Mouse (Mus musculus) brown adipose tissue, adult 24 weeks (tissue): ENCODE measurements around the gene A030005K14Rik. TPM values are rescaled to one million over a fixed set of nuclear protein-coding genes. Genes with fewer than 3 reads are reported as not detected.

Experiments used
- H3K27ac ChIP-seq: fragments of 200-500 bp; replicated peaks from 2 replicates; pipeline ENCODE4 v1.5.1; 2012; ENCODE audit warnings: low read depth, mild to moderate bottlenecking, low read length
- H3K4me1 ChIP-seq: fragments of 200-500 bp; 2 replicates; pipeline ENCODE4 v1.6.1; 2012; ENCODE audit warnings: low read length, mixed read lengths; ENCODE audit not compliant: control insufficient read depth, insufficient read depth, insufficient read length
- H3K4me3 ChIP-seq: fragments of 200-500 bp; 2 replicates; pipeline ENCODE4 v1.5.1; 2012; ENCODE audit warnings: low read depth, mild to moderate bottlenecking, low read length, moderate library complexity; ENCODE audit not compliant: insufficient read depth
- polyA plus RNA-seq: library from polyadenylated mRNA; stranded (reverse); fragments of >200 nt; gene quantifications from 2 replicates; pipeline ENCODE4 v1.2.4, GENCODE M21; 2012; ENCODE audit not compliant: missing spikeins, insufficient read depth, insufficient read length

Gene A030005K14Rik
- polyA plus RNA-seq, 1 experiment = not detected

DNA sequence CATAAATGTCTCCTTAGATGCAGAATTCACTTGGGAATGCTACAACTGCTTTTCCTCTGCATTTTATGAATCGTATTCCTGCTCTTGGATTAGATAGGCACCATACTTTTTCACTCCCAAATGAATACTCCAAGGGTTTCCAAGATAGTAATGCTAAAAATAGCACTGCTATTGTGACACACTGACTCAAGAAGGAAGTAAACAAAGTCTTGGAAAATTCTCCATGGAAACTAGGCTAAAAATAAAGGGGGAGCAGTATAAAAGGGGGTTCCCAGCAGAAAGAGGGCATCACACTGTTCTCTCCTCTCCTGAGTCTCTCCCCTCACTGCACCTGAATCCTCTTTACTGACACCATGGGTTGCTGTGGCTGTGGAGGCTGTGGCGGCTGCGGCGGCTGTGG, 1.5 kb upstream of the A030005K14Rik start, which contains the start of gene Krtap28-13:
Krtap28-13 (plus strand) TSS at position 288 of the 400 bp plus-strand sequence.
- H3K27ac ChIP-seq = no peak within 1 kb of the TSS

DNA sequence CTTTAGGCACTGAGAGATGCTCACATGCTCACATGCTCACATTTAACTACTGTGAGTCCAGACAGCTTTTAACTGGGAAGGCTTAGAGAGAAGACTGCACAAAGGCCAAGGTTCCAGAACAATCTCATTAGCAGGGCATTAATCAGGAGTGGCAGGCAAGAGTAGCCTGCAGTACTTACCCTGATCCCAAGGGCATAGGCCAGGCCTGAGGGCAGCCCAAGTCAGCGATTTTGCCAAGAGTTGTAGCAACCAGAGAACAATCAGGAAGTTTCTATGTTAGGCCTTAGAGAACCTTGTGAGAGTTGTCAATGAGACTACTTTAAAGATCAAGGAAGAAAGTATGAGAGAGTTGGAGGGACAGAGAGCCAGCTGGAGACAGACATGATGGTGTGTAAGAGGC, 697 bp downstream of the A030005K14Rik start:
- no peak overlapping the region for H3K27ac ChIP-seq
- H3K4me1 ChIP-seq = no peaks in the 10 kb centered on the region
- H3K4me3 ChIP-seq = no peak overlapping the region

More for the DNA sequence above, 1.5 kb upstream of the A030005K14Rik start, which contains the start of gene Krtap28-13:
- H3K4me1 ChIP-seq = no peaks in the 10 kb centered on the region
- H3K4me3 ChIP-seq = no peak within 1 kb of the TSS

DNA sequence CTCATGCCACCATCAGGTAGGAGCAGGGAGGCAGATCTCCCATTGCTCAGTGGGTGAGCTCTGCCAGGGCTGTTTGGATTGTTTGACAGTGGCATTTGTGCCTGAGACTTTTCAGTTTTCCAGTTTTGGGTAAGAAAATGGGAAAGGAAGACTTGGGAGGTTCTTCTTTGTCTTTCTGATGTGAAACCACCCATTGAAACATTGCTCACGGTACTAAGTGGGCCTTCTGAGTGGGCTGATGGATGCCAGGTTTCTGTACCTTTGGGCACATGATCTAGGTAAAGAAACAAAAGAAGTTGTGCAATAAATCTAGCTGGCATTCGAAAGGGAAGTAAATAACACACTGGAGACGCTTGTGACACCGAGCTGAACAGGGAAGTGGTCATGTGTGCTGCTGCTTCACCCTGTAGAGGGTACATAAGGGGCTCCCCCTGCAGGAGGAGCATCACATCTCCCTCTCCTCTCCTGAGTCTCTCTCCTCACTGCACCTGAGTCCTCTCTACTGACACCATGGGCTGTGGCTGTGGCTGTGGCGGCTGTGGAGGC, 14.2 kb downstream of the A030005K14Rik start, which contains the start of gene Gm47969:
Gm47969 (plus strand) TSS at position 51 of the 546 bp plus-strand sequence.
- Histone ChIP-seq H3K27ac (no peak within 1 kb of the TSS), H3K4me1 (no peaks in the 10 kb centered on the region), H3K4me3 (no peak within 1 kb of the TSS)

DNA sequence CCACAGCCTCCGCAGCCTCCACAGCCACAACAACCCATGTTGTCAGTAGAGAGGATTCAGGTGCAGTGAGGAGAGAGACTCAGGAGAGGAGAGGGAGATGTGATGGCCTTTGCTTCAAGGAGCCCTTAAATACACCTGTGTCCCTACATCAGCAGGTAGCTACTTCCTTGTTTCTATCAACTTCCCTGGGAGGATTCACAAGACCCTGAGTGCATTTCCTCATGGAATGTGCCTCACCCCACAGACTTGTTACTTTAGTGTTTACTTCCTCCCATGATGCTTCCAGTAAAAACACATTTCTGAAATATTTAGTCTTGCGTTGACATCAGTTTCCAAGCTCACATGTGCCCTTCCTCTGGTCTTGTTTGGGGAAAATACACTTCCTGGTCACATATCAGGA, 16.8 kb downstream of the A030005K14Rik start, which contains the start of gene Krtap28-10:
Krtap28-10 (minus strand) TSS at position 101 of the 400 bp plus-strand sequence.
- Histone ChIP-seq H3K4me3 (no peak within 1 kb of the TSS), H3K4me1 (no peaks in the 10 kb centered on the region), H3K27ac (no peak within 1 kb of the TSS)

DNA sequence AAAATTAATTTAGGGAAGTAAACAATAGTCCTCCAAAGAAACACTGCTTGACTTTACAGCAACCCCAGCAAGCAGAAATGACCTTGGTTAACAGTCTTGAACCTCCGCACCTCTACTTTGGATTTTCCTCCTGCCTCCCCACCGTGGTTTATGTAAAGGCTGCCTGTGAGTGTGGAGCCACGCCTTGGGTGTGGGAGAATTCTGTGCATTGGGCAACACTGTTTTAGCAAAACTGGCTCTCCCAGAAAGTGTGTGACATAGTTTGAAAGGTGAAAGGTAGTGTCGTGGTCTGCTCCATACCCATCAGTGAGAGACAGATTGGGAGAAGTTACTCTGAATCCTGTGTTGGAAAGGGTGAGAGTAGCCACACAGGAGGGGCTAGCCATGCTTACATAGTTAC, 20.1 kb downstream of the A030005K14Rik start:
- Histone ChIP-seq H3K27ac (no peak overlapping the region), H3K4me1 (no peaks in the 10 kb centered on the region), H3K4me3 (no peak overlapping the region)

DNA sequence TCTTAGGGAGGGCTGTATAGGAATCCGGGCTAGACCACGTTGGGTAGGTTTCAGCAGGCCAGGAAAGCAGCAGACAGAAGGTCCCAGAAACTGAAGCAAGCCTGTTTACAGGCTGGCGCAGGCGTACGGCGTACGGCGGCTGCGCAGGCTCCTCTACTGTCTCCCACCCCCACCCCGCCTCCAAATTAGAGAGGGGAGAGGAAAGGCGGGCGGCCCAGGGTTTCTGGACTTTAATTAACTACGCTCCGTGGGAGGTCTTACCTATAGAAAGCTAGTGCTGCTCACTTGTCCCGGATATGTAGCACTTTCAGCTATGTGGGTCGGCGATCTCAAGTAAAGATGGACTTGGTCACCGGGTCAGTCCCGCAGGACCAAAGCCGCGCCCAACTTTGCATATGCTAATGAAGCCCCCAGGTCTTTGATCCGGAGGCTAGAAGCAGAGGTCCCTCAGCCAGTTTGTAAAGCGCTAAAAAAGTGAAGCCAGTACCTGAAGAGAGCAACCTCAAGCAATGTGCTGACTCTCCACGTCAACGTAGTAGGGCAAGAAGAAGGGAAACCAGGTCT, 21.0 kb downstream of the A030005K14Rik start, which contains the start of gene Slc19a3:
Slc19a3 (minus strand) TSS at position 340 of the 564 bp plus-strand sequence.
- H3K27ac ChIP-seq = no peak within 1 kb of the TSS
- H3K4me1 ChIP-seq = no peaks in the 10 kb centered on the region
- H3K4me3 ChIP-seq = peak within 1 kb of the TSS; percentile 60

DNA sequence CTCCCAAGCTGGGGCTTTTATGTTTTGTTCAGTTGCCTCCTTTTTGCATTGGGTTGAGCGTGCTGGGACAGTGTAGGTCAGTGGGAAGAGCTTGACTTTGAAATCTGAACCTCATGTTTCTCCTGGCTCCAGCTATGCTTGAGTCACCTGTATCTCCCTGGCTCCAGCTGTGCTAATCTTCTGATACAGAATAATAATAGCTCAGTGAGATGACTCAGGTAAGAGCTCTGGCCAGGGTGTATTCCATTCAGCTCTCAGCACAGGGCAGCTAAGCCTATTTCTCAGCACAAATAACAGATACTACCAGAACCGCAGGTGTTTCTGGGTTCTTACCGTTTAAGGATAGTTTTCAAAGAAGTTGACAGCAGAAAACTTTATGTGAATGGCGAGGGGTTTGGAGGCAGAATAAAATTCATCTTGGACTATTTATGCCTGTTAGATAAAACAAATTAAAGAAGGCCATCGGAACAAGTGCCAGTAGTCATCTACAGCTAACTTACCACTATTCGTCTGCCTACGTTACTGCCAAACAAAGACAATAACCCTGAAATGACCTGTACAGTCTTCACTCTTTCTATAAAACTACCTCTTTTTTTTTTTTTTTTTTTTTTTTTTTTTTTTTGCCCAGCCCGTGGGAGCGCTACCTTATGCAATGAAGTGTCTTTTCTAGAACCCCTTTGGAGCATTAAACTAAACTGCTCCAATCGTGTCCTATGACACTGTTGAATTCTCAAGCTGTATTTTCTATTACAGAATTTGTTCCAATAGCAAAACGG, 22.1 kb downstream of the A030005K14Rik start:
- H3K4me3 ChIP-seq = no peak overlapping the region
- H3K27ac ChIP-seq = no peak overlapping the region
- H3K4me1 ChIP-seq = no peaks in the 10 kb centered on the region

DNA sequence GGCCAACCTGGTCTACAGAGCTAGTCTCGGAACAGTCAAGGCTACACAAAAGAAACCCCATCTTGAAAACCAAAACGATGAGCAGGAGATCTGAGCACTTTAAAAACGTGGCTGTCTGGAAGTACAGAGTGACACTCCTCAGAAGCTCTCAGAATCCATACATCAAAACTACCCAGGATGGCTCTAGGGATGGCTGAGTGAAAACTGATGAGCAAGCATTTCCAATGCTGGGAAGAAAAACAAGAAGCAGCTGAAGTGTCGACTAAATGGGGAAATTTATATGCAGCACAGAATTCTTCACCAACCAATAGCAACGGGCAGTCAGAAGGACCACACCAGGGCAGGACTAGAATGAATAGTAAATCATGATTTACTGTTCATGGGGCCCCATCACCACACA, 24.7 kb downstream of the A030005K14Rik start:
- Histone ChIP-seq H3K4me1 (no peaks in the 10 kb centered on the region), H3K4me3 (no peak overlapping the region), H3K27ac (no peak overlapping the region)

DNA sequence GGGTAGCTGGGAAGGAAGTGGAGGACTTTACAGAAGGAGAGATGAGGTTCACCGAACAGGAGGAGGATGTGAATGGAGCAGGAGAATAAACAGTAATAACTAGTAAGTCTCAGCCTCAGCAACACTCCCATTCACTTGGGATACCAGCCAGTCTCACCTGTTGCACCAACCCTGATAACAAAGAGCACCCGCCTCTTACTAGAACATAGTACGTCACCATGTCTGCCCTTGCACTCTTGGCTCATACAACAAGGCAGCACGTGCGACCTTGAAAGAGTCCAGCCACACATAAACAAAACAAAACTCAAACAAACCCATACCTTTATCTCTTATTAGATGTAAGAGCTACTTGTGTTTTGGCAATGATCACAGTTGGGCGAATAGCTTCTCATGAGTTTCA, 26.7 kb downstream of the A030005K14Rik start:
- Histone ChIP-seq H3K4me1 (no peaks in the 10 kb centered on the region), H3K27ac (no peak overlapping the region), H3K4me3 (no peak overlapping the region)

DNA sequence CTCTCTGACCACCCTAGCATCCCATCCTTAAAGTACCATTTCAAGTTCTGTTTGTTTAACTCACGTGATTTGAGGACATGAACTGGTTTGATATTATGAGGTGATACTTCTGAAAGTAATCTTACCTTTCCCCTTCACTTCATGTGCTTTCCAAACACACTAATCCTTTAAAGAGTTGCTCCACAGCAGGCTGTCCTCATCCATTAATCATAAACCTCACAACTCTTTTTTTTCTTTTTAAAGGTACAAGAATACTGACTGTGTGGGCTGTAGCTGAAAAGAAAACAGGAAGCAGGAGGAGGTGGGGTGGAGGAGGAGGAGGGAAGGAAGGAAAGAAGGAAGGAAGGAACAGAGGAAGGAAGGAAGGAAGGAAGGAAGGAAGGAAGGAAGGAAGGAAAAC, 27.2 kb downstream of the A030005K14Rik start:
- H3K4me1 ChIP-seq = no peaks in the 10 kb centered on the region
- H3K27ac ChIP-seq = no peak overlapping the region
- no peak overlapping the region for H3K4me3 ChIP-seq

DNA sequence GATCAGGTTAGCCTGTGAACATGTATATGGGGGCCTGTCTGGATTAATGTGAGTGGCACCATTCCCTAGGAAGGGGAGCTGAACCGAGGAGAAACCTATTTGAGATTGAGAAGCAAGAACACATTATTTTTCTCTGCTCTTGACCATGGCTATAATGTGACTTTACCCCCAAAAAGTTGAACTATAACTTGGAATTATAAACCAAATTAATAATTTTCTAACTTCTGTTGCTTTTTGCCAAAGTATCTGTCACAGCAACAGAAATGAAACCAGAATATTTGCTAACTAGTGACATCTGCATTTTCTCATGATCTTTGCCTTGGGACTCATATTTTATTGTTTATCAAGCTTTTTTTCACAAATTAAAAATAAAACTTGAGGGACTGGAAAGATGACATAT, 42.6 kb downstream of the A030005K14Rik start:
- Histone ChIP-seq H3K4me3 (no peak overlapping the region), H3K4me1 (no peaks in the 10 kb centered on the region), H3K27ac (no peak overlapping the region)

DNA sequence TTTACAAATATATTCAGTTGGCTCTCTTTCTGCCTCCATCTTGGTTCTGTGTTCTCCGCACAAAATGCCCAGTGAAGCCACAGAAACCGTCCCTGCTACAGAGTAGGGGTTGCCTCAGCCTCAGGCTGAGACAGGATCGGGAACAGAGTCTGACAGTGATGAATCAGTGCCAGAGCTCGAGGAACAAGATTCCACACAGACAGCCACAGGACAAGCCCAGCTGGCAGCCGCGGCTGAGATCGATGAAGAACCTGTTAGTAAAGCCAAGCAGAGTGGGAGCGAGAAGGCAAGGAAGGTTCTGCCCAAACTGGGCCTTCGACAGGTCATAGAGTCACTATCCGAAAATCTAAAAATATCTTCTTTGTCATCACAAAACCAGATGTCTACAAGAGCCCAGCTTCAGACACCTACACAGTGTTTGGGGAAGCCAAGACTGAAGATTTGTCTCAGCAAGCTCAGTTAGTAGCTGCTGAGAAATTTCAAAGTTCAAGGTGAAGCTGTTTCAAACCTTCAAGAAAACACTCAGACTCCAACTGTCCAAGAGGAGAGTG, 43.8 kb downstream of the A030005K14Rik start:
- Histone ChIP-seq H3K4me3 (no peak overlapping the region), H3K4me1 (no peaks in the 10 kb centered on the region), H3K27ac (no peak overlapping the region)

DNA sequence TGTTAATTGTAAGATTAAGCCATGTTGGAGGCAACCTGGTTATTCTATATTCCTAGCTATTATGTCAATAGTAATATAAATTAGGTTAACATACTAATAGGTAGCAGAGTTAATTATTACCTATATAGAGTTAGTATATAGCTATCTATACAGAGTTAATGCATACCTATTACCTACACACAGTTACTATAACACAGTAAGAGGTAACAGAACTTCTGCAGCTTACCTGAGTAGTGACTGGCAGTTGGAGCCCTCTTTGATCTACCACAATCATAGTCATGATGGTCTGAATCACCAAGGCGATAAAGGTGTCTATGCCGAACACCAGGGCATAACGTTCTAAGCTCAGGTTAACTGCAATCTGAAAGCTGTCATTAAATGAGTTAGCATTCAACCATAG, 44.7 kb downstream of the A030005K14Rik start:
- Histone ChIP-seq H3K4me3 (no peak overlapping the region), H3K27ac (no peak overlapping the region), H3K4me1 (no peaks in the 10 kb centered on the region)
